Mouse (Mus musculus): ENCODE measurements at regions not wholly inside any gene's neighbourhood (a gene's known extent, or its start where the extent isn't known, plus 50 kb on each side); places are given as distances from the start of the nearest gene placed in this dataset.

DNA sequence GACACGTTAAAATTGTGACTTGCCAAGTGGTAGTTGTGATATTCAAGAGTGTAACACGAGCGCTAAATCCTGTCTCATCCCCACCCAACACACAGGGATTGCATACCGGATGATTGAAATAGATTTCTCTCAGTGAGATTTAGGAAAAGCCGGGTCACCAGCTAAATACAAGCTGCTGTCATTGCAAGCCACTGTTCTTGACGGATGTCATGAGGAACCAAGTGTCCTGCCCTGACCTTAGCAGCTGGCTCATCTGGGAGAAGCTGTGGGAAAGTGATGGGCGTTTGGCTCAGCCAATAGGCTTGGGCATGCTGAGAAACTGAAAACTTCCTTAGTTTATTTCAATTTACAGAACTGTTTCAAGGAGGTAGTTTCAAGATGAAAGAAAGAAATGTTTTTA, 164.4 kb upstream of the Jmjd1c start:
- Histone ChIP-seq H3K27me3 (no peaks in the 10 kb centered on the region), H3K9ac (replicated peaks) (no peak overlapping the region)
- WGBS: 73% methylated on average over 7 of the region's 7 CpGs

DNA sequence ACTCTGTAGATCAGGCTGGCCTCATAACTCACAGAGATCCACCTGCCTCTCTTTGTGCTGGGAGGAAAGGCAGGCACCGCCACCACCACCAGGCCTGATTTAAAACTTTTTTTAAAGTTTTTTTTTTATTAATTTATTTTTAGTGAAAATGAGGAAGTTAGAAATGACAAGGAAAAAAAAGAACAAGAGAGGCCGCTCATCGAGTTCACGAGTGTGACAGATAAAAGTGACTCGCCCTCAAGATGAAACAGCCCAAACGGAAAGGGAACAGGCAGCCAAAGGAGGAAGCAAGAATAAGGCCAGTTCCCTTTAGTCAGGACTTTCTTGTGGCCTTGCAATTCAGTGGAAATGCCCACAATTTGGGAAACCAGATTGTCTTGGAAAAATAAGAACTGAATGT, 163.4 kb upstream of the Jmjd1c start:
- Histone ChIP-seq H3K9ac (replicated peaks) (no peak overlapping the region), H3K27me3 (no peaks in the 10 kb centered on the region), H3K4me2 (replicated peaks) (no peak overlapping the region), H3K27ac (no peak overlapping the region), H3K36me3 (no peaks in the 10 kb centered on the region), H3K4me1 (replicated peaks) (no peaks in the 10 kb centered on the region), H3K9me3 (no peaks in the 10 kb centered on the region), H3K4me3 (replicated peaks) (no peak overlapping the region)
- ATAC-seq: no peak
- whole genome bisulfite sequencing: 94% methylated on average over 6 of the region's 6 CpGs

More for the DNA sequence above, 164.4 kb upstream of the Jmjd1c start:
- Histone ChIP-seq H3K4me2 (replicated peaks) (no peak overlapping the region), H3K36me3 (no peaks in the 10 kb centered on the region), H3K9me3 (no peaks in the 10 kb centered on the region), H3K4me3 (replicated peaks) (no peak overlapping the region), H3K27ac (no peak overlapping the region), H3K4me1 (replicated peaks) (no peaks in the 10 kb centered on the region)
- ATAC-seq: no peak

DNA sequence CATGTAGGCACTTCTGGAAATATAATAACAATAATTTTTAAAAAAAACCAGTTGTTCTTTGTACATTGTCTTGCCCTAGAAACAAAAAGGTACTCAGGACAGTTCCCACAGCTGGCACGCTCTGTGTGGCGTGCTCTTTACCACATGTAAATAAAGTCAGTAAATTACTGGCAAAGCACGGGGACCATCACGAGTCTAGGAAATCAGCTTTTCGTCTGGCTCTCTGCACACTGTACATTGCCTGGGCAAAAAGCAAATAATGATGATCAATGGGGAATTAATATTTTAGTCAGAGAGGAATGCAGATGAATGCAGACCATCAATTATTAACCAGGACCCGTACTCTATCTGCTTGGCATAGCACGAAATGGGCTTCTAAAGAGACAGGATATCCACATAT, 162.2 kb upstream of the Jmjd1c start:
- Histone ChIP-seq H3K4me3 (replicated peaks) (no peak overlapping the region), H3K4me2 (replicated peaks) (no peak overlapping the region), H3K27me3 (no peaks in the 10 kb centered on the region), H3K36me3 (no peaks in the 10 kb centered on the region), H3K9ac (replicated peaks) (no peak overlapping the region), H3K27ac (no peak overlapping the region), H3K4me1 (replicated peaks) (no peaks in the 10 kb centered on the region), H3K9me3 (no peaks in the 10 kb centered on the region)
- ATAC-seq: peak; percentile 40; the same call in 1 of the 2 replicates
- 78% methylated on average over 7 of the region's 7 CpGs for WGBS

DNA sequence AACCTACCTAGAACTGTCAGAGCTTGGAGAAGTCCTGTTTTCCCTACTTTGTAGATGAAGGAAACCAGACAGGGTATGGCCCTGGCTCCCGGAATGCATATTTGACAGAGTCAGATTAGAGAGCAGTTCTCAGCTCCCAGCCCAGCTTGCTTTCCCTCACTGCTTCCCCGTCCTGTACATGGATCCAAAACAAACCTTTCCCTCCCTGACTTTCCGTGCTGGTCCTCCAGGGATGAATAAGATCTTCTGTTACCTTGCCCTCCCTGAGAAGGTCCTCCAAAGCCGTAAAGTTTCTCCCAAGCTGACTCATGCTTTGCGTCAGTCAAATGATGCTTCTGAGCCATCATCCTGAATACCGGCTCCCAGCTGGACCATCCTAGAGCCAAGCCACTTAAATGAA, 160.2 kb upstream of the Jmjd1c start:
- H3K9me3 ChIP-seq: no peaks in the 10 kb centered on the region
- H3K4me3 ChIP-seq (replicated peaks): no peak overlapping the region
- H3K27me3 ChIP-seq: no peaks in the 10 kb centered on the region
- ATAC-seq: no peak
- H3K27ac ChIP-seq: no peak overlapping the region
- H3K4me2 ChIP-seq (replicated peaks): no peak overlapping the region
- no peaks in the 10 kb centered on the region for H3K4me1 ChIP-seq (replicated peaks)
- 83% methylated on average over 6 of the region's 6 CpGs for WGBS
- H3K9ac ChIP-seq (replicated peaks): no peak overlapping the region
- H3K36me3 ChIP-seq: no peaks in the 10 kb centered on the region

DNA sequence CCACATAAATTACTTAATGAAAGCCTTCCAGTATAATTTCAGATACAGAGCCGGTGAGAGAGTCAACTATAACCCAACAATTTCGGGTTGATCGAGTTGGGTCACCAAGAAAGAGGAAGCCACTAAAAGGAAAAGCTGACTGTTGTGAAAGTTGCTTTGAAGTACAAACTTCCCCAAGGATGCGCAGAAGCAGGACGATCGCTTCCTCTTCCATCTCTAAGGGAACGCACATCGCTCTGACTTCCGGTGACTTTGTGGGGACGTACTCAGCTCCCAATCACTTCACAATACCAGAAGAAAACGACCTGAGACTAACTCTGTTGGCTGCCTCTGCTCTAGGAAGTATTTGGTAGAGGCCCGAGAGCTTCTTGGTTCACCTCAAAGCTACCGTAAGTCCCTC, 158.8 kb upstream of the Jmjd1c start:
- Histone ChIP-seq H3K36me3 (no peaks in the 10 kb centered on the region), H3K27me3 (no peaks in the 10 kb centered on the region), H3K9ac (replicated peaks) (no peak overlapping the region), H3K4me2 (replicated peaks) (no peak overlapping the region), H3K27ac (no peak overlapping the region), H3K4me1 (replicated peaks) (no peaks in the 10 kb centered on the region), H3K9me3 (no peaks in the 10 kb centered on the region), H3K4me3 (replicated peaks) (no peak overlapping the region)
- no peak for ATAC-seq
- WGBS: 89% methylated on average over 13 of the region's 13 CpGs

DNA sequence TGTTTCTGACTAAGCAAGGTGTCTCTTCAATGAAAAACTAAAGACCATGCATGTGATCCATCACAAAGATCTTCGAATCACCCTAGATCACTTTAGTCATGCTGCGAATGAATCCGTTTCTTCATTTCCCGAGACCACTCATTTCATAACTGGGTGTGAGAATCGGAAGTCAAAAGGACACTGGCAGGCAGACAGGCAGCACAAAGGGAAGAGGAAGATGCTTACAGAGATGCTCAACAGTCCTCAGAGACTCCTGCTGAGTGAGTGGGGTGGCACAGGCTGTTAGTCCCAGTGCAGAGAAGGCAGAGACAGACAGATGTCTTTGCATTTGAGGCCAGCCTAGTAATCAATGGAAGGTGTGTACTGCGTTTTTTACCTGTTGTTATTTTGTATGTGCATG, 155.6 kb upstream of the Jmjd1c start:
- no peak overlapping the region for H3K27ac ChIP-seq
- H3K27me3 ChIP-seq: no peaks in the 10 kb centered on the region
- H3K36me3 ChIP-seq: no peaks in the 10 kb centered on the region
- no peaks in the 10 kb centered on the region for H3K9me3 ChIP-seq
- no peak overlapping the region for H3K4me3 ChIP-seq (replicated peaks)
- 75% methylated on average over 6 of the region's 6 CpGs for WGBS
- no peak overlapping the region for H3K9ac ChIP-seq (replicated peaks)
- H3K4me2 ChIP-seq (replicated peaks): no peak overlapping the region
- no peaks in the 10 kb centered on the region for H3K4me1 ChIP-seq (replicated peaks)
- ATAC-seq: no peak

DNA sequence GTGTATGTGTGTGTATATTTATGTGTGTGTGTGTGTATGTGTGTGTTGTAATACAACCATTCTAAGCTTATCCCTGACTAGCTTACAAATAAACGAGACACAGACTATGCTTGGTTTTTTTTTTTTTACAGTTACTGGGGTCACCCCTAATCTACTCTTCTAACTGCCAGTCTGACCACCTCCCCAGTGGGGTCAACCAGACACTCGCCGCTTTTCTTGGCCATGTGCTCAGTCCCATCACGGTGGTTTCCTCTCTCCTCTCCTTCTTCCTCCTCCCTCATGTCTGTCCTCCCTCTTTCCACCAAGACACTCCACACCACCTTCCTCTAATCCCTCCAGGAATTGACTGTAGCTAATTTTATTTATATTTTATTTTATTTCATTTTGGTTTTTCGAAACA, 155.0 kb upstream of the Jmjd1c start:
- Histone ChIP-seq H3K4me3 (replicated peaks) (no peak overlapping the region), H3K4me1 (replicated peaks) (no peaks in the 10 kb centered on the region), H3K9me3 (no peaks in the 10 kb centered on the region), H3K36me3 (no peaks in the 10 kb centered on the region), H3K4me2 (replicated peaks) (no peak overlapping the region), H3K9ac (replicated peaks) (no peak overlapping the region), H3K27me3 (no peaks in the 10 kb centered on the region), H3K27ac (no peak overlapping the region)
- 89% methylated on average over 5 of the region's 5 CpGs for WGBS
- no peak for ATAC-seq

DNA sequence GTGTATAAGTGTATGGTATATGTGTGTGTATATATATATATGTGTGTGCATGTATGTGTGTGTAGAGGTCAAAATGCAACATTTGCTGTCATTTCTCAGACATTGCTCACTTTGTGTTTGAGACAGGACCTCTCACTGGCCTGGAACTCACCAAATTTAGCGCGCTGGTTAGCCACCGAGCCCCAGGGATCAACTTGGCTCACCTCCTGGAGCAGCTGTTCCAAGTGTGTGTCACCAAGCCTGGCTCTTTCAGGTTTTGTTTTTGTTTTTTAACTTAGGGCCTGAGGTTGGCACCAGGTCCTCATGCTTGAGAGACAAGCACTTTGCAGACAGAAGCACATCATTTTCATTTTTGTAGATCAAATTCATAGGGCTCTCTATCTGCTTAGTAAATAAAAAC, 154.0 kb upstream of the Jmjd1c start:
- Histone ChIP-seq H3K27ac (no peak overlapping the region), H3K9ac (replicated peaks) (no peak overlapping the region), H3K4me2 (replicated peaks) (no peak overlapping the region), H3K4me1 (replicated peaks) (no peaks in the 10 kb centered on the region), H3K9me3 (no peaks in the 10 kb centered on the region), H3K27me3 (no peaks in the 10 kb centered on the region), H3K4me3 (replicated peaks) (no peak overlapping the region), H3K36me3 (no peaks in the 10 kb centered on the region)
- ATAC-seq: no peak
- 86% methylated on average over 3 of the region's 3 CpGs for WGBS

DNA sequence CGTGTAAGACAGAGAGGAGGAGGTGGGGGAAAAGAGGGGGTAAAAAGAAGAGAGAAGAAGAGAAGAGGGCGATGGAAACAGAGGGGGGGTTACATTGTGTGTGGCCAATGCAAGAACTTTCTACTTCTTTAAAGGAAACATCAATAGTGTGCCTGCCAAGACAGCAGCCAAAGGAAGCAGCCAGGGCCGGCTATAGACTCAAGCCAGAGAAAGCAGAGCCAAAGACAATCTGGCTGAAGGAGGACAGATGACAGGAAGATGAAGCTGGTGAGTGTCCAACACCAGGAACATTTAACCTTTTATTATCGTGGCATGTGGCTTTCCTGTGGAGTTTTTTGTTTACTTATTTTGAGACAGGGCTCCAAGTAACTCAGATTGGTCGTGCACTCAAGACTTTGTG, 152.1 kb upstream of the Jmjd1c start:
- Histone ChIP-seq H3K9ac (replicated peaks) (no peak overlapping the region), H3K36me3 (no peaks in the 10 kb centered on the region), H3K27me3 (no peaks in the 10 kb centered on the region), H3K4me3 (replicated peaks) (no peak overlapping the region), H3K4me2 (replicated peaks) (no peak overlapping the region), H3K4me1 (replicated peaks) (no peaks in the 10 kb centered on the region), H3K9me3 (no peaks in the 10 kb centered on the region), H3K27ac (no peak overlapping the region)
- 81% methylated on average over 5 of the region's 5 CpGs for WGBS
- no peak for ATAC-seq

DNA sequence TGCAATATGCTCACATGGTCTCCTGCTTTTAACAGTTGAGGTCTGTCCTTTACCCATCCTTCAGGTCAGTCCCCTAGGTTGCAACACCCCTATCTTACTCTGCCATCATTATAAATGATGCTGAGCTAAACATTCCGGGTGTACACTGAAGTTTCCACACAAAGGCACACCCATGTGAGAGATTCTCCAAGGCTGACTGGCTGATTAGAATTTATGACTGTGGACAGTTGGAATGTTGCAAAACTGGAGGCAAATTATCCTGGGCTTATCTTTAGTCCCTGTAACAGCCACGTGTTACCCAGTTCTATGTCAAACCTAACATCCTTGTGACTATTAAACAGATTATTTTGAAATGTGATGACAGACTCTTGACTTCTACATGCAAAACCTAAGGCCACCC, 149.8 kb upstream of the Jmjd1c start:
- H3K9me3 ChIP-seq: no peaks in the 10 kb centered on the region
- no peak for ATAC-seq
- no peaks in the 10 kb centered on the region for H3K4me1 ChIP-seq (replicated peaks)
- H3K27me3 ChIP-seq: no peaks in the 10 kb centered on the region
- no peak overlapping the region for H3K9ac ChIP-seq (replicated peaks)
- no peaks in the 10 kb centered on the region for H3K36me3 ChIP-seq
- H3K4me2 ChIP-seq (replicated peaks): no peak overlapping the region
- H3K27ac ChIP-seq: no peak overlapping the region
- 86% methylated on average over 2 of the region's 2 CpGs for WGBS
- no peak overlapping the region for H3K4me3 ChIP-seq (replicated peaks)

DNA sequence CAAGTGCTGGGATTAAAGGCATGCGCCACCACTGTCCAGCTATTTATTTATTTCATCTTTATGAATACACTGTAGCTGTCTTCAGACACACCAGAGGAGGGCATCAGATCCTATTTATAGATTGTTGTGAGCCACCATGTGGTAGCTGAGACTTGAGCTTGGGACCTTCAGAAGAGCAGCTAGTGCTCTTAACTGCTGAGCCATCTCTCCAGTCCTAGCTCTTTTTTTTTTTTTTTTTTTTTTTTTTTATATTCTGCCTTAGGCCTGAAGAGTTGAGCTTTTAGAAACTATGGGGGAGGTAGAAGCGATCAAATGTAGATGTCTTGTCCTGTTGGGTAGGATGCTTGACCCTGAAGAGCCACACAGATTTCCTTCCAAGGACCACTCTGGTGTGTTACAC, 147.6 kb upstream of the Jmjd1c start:
- 97% methylated on average over 2 of the region's 2 CpGs for WGBS
- ATAC-seq: no peak
- no peak overlapping the region for H3K4me3 ChIP-seq (replicated peaks)
- no peaks in the 10 kb centered on the region for H3K36me3 ChIP-seq
- H3K9ac ChIP-seq (replicated peaks): no peak overlapping the region
- no peak overlapping the region for H3K27ac ChIP-seq
- H3K27me3 ChIP-seq: no peaks in the 10 kb centered on the region
- no peaks in the 10 kb centered on the region for H3K4me1 ChIP-seq (replicated peaks)
- H3K4me2 ChIP-seq (replicated peaks): no peak overlapping the region
- no peaks in the 10 kb centered on the region for H3K9me3 ChIP-seq

DNA sequence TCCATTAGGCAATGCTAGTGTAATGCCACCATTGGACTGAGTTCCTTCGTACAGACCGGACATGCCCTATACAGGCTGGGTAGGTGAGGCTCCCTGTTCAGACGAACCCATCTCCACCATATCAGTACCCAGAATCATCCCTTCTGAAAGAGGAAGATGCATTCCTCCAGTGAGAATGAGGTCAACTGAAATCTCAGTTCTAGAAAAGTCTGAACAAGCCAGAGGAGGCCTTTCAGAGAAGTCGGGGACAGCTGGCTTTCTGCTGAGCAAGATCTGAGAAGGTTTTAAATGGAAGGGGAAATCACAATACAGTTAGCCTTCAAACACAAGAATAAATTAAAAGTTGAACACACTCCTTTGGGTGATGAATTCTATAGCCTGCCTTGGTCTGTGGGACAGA, 145.5 kb upstream of the Jmjd1c start:
- Histone ChIP-seq H3K27me3 (no peaks in the 10 kb centered on the region), H3K36me3 (no peaks in the 10 kb centered on the region), H3K9ac (replicated peaks) (no peak overlapping the region), H3K4me1 (replicated peaks) (peaks cover 7% of the 10 kb centered on the region; the same call in 1 of the 2 replicates), H3K4me2 (replicated peaks) (no peak overlapping the region), H3K4me3 (replicated peaks) (no peak overlapping the region), H3K9me3 (no peaks in the 10 kb centered on the region), H3K27ac (no peak overlapping the region)
- WGBS: 91% methylated on average over 4 of the region's 4 CpGs
- no peak for ATAC-seq

DNA sequence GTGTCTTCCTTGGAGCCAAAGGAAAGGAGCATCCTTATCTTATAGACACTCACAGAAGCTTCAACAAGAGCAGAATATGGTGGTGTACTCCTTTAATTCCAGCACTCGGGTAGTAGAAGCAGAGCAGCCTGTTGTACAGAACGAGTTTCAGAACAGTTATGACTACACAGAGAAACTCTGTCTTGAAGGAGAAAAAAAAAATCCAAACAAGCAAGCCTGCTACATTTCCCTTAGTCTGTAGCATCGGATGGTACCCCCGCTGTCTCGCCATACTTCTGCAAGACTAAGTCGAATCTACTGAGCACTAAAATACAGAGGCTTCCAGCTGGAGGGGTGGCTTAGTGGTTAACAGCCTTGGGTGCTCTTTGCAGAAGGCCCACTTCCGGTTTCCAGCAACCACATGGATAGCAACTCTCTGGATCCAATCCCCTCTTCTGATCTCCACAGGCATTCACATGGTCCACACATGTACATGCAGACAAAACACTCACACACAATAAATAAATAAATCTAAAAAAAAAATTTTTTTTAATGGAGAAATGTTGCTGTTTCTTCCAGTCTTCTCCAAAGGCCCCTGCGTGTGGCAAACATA, 144.6 kb upstream of the Jmjd1c start:
- Histone ChIP-seq H3K4me1 (replicated peaks) (peaks cover 11% of the 10 kb centered on the region), H3K4me2 (replicated peaks) (no peak overlapping the region), H3K9ac (replicated peaks) (no peak overlapping the region), H3K4me3 (replicated peaks) (no peak overlapping the region), H3K27me3 (no peaks in the 10 kb centered on the region), H3K9me3 (no peaks in the 10 kb centered on the region), H3K27ac (no peak overlapping the region), H3K36me3 (no peaks in the 10 kb centered on the region)
- 88% methylated on average over 8 of the region's 8 CpGs for WGBS
- no peak for ATAC-seq

Measured in midbrain, embryonic 13.5 days (tissue).